Mouse (Mus musculus) G1E (cell line): Measurements from ENCODE around the gene Lmln. TPM values are rescaled to one million over a fixed set of nuclear protein-coding genes. Genes with fewer than 3 reads are reported as not detected.
"Not testable (repeated sequence)": the region's sequence is repeated elsewhere in the genome, so short reads cannot be mapped to it uniquely, and the experiment has no call there.

ENCODE experiments used
- ATAC-seq: 2 replicates; pipeline ENCODE4 v1.8.0; 2016; ENCODE audit warnings: mild to moderate bottlenecking; ENCODE audit not compliant: insufficient number of reproducible peaks, poor library complexity, low FRiP score, severe bottlenecking; ENCODE audit errors: extremely low read depth
- DNase-seq: peaks from one replicate; pipeline ENCODE4 v3.0.0; 2012; ENCODE audit warnings: low spot score
- H3K27me3 ChIP-seq: 2 replicates; pipeline ENCODE4 v1.6.1; 2012; ENCODE audit warnings: mild to moderate bottlenecking, low read length, inconsistent platforms; ENCODE audit not compliant: insufficient read depth
- H3K36me3 ChIP-seq: replicated peaks from 2 replicates; pipeline ENCODE3; 2012; ENCODE audit warnings: mild to moderate bottlenecking, inconsistent platforms
- H3K4me1 ChIP-seq: 2 replicates; pipeline ENCODE4 v1.6.1; 2012; ENCODE audit warnings: low read depth, low read length, inconsistent platforms, mixed read lengths; ENCODE audit not compliant: insufficient read depth
- H3K4me3 ChIP-seq: 2 replicates; pipeline ENCODE4 v1.5.1; 2012; ENCODE audit warnings: low read depth, mild to moderate bottlenecking, inconsistent platforms, low read length, moderate library complexity, mixed read lengths
- H3K9me3 ChIP-seq: replicated peaks from 2 replicates; pipeline ENCODE4 v1.6.1; 2012; ENCODE audit warnings: inconsistent platforms
- CTCF ChIP-seq: IDR thresholded peaks from 2 replicates; pipeline ENCODE4 v1.5.1; 2012; ENCODE audit warnings: low read depth, low read length, inconsistent platforms, mixed read lengths
- GATA1 ChIP-seq: IDR thresholded peaks from 2 replicates; pipeline ENCODE4 v1.6.1; 2012; ENCODE audit warnings: borderline replicate concordance, low read length, inconsistent platforms, mixed read lengths
- GATA2 ChIP-seq: IDR thresholded peaks from 2 replicates; pipeline ENCODE4 v1.6.1; 2012; ENCODE audit warnings: low read depth, low read length, inconsistent platforms, borderline replicate concordance
- POLR2AphosphoS5 ChIP-seq: IDR thresholded peaks from 2 replicates; pipeline ENCODE4 v1.6.1; 2012; ENCODE audit warnings: low read depth, low read length, inconsistent platforms; ENCODE audit not compliant: insufficient replicate concordance
- TAL1 ChIP-seq: conservative IDR thresholded peaks from 2 replicates; pipeline ENCODE4 v1.6.1; 2012; ENCODE audit warnings: low read depth, low read length, inconsistent platforms, mixed read lengths
- polyA plus RNA-seq: library from polyadenylated mRNA; stranded (reverse); fragments of >175 nt; gene quantifications from 2 replicates; pipeline ENCODE4 v1.2.3, GENCODE M21; 2012
- total RNA-seq, 2 experiments: library from RNA; stranded (forward) in 1 of 2; stranded (reverse) in 1 of 2; fragments of 200-1000 nt in 1 of 2; fragments of >200 nt in 1 of 2; fragmentation: Nextera tagmentation in 1 of 2; gene quantifications; 2 replicates each; pipeline ENCODE4 v1.2.3; 2014 to 2017

Gene Lmln
- total and polyA plus RNA-seq, 3 experiments = 0.57 to 3.2 (median 1.8) TPM

DNA sequence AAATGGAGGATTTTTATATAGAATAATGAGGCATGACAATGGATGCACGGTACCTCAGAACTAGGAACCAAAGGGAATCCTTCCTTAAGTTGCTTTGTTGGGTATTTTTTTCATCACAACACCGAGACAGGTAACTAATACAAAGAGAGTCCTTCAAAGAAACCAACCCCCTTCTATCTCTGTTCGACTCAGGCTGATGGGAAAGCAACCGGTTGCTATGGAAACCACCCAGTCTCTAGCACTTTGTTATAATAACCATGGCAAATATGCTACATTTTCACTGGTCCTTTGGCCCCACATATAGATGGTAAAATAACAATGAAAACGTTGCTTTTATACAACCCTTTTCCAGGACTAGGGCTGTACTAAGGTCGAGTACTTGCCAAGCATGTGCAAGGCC is 109.5 kb downstream of the Lmln start:
- no peak for ATAC-seq
- Histone ChIP-seq H3K4me3 (no peak overlapping the region), H3K4me1 (peaks cover 4% of the 10 kb centered on the region; the same call in 1 of the 2 replicates), H3K36me3 (no peaks in the 10 kb centered on the region), H3K9me3 (peaks cover 4% of the 10 kb centered on the region; the same call in 1 of the 2 replicates), H3K27me3 (peaks cover 29% of the 10 kb centered on the region)
- TF ChIP-seq GATA2 = no peak
- no peak for TF ChIP-seq CTCF
- TF ChIP-seq POLR2AphosphoS5 = no peak
- DNase-seq = no peak

DNA sequence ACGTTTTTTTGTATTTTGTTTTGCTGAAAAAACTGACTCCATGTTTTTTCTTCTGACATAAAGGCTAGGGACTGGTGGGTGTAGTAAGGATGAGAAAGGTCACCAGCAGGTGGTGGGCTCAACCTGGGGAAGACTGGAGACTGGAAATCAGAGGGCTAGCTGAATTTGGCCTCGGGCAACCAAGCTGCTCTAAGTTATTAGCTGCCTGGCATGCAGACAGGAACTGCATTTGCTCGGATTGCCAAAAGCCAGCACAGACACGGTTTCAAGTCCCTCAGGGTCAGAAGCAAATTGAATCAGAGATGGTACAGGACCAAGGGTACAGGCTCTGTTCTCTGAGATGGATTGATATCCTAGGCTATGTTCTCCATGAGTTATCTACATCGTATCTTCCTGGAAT is 110.8 kb downstream of the Lmln start:
- Histone ChIP-seq H3K27me3 (peaks cover 39% of the 10 kb centered on the region), H3K9me3 (peaks cover 4% of the 10 kb centered on the region; the same call in 1 of the 2 replicates), H3K36me3 (no peaks in the 10 kb centered on the region), H3K4me3 (no peak overlapping the region), H3K4me1 (peaks cover 5% of the 10 kb centered on the region)
- ATAC-seq (no peak), DNase-seq (no peak)
- TF ChIP-seq CTCF (no peak), GATA1 (no peak), POLR2AphosphoS5 (no peak), GATA2 (no peak), TAL1 (no peak)

DNA sequence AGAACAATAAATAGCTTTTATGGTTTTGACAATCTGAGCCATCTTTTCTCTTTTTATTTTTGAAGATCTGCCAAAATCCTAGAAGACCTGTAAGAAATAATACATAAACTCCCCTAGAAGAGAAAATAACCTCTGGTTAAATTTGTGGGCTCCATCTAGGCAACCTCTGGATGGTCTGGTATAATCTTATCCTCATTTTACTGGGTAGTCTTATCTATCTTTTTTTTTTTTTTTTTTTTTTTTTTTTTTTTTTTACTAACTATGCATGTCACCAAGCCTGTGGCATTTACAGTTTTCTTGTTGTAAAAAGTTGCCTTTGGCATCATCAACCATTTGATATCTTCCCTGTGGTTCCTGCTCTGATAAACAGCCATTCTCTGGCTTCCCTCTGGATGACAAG is 112.4 kb downstream of the Lmln start:
- TF ChIP-seq CTCF (no peak), TAL1 (no peak), GATA2 (no peak), GATA1 (no peak), POLR2AphosphoS5 (no peak)
- Histone ChIP-seq H3K9me3 (peaks cover 4% of the 10 kb centered on the region; the same call in 1 of the 2 replicates), H3K36me3 (no peaks in the 10 kb centered on the region), H3K27me3 (peaks cover 45% of the 10 kb centered on the region), H3K4me3 (no peak overlapping the region), H3K4me1 (peaks cover 12% of the 10 kb centered on the region)
- DNase-seq = no peak
- no peak for ATAC-seq

DNA sequence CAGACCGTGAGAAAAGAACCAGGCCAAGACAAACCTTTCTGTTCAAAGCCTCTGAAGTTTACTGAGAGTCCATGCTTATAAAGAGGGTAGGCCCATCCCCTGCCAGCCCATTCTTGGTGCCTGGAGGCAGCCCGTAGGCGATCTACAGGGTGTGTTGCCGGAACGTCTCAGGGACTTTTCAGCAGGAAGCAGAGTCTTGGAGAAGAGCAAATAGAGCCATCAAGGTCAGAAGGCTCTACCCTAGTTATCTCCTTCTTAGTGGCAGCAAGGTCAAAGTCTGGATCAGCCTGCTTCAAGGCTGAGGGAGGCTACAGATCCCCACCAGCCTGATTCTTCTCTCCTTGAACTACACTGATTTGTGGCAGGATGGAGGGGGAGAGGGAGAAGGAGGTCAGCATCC is 114.5 kb downstream of the Lmln start:
- not testable (repeated sequence) for H3K4me3 ChIP-seq, ATAC-seq

More for the DNA sequence above, 114.5 kb downstream of the Lmln start:
- DNase-seq, H3K36me3 ChIP-seq, H3K9me3 ChIP-seq, H3K4me1 ChIP-seq: not testable (repeated sequence)
- peaks cover 59% of the 10 kb centered on the region for H3K27me3 ChIP-seq

Other genes starting within 250 kb of the Lmln start
- gene Fyttd1, start 185.0 kb upstream of the Lmln start, total RNA-seq (2014; fragmentation: Nextera tagmentation) = 121 and 134 TPM in 2 replicates
- 77.5 and 100 TPM in 2 replicates for gene Fyttd1, start 185.0 kb upstream of the Lmln start, total RNA-seq (2017)
- 276 and 281 TPM in 2 replicates for gene Fyttd1, start 185.0 kb upstream of the Lmln start, polyA plus RNA-seq
- gene Rubcn, start 184.8 kb upstream of the Lmln start, total RNA-seq (2014; fragmentation: Nextera tagmentation) = 13.2 and 18.1 TPM in 2 replicates
- 13.4 and 15.1 TPM in 2 replicates for gene Rubcn, start 184.8 kb upstream of the Lmln start, total RNA-seq (2017)
- gene Rubcn, start 184.8 kb upstream of the Lmln start, polyA plus RNA-seq = 8.7 and 9.4 TPM in 2 replicates
- gene Lrch3, start 148.4 kb upstream of the Lmln start, total RNA-seq (2014; fragmentation: Nextera tagmentation) = 77.1 and 91.9 TPM in 2 replicates
- gene Lrch3, start 148.4 kb upstream of the Lmln start, total RNA-seq (2017) = 31.8 and 33.1 TPM in 2 replicates
- gene Lrch3, start 148.4 kb upstream of the Lmln start, polyA plus RNA-seq = 9.1 and 9.9 TPM in 2 replicates
- 1.1 and 1.5 TPM in 2 replicates for gene Iqcg, start 6.3 kb upstream of the Lmln start, total RNA-seq (2014; fragmentation: Nextera tagmentation)
- gene Iqcg, start 6.3 kb upstream of the Lmln start, total RNA-seq (2017) = 0.98 and 1.5 TPM in 2 replicates
- gene Iqcg, start 6.3 kb upstream of the Lmln start, polyA plus RNA-seq = 2.1 and 2.6 TPM in 2 replicates
- gene Rpl35a, start 6.1 kb upstream of the Lmln start, total RNA-seq (2014; fragmentation: Nextera tagmentation) = 632 and 642 TPM in 2 replicates
- gene Rpl35a, start 6.1 kb upstream of the Lmln start, total RNA-seq (2017) = 1,492 and 1,659 TPM in 2 replicates
- gene Rpl35a, start 6.1 kb upstream of the Lmln start, polyA plus RNA-seq = 133 and 159 TPM in 2 replicates
- 9.4 and 11.7 TPM in 2 replicates for gene Osbpl11, start 122.5 kb downstream of the Lmln start, total RNA-seq (2014; fragmentation: Nextera tagmentation)
- gene Osbpl11, start 122.5 kb downstream of the Lmln start, total RNA-seq (2017) = 18.4 and 20.8 TPM in 2 replicates
- 3.1 and 3.7 TPM in 2 replicates for gene Osbpl11, start 122.5 kb downstream of the Lmln start, polyA plus RNA-seq
- 47.0 and 49.4 TPM in 2 replicates for gene Snx4, start 188.9 kb downstream of the Lmln start, total RNA-seq (2014; fragmentation: Nextera tagmentation)
- 56.3 and 62.0 TPM in 2 replicates for gene Snx4, start 188.9 kb downstream of the Lmln start, total RNA-seq (2017)
- gene Snx4, start 188.9 kb downstream of the Lmln start, polyA plus RNA-seq = 20.1 and 33.2 TPM in 2 replicates